Mouse (Mus musculus): ENCODE measurements around the gene Stx2.
"Not testable (repeated sequence)": the region's sequence is repeated elsewhere in the genome, so short reads cannot be mapped to it uniquely, and the experiment has no call there.

Stx2 gene

GRCm38 (mm10) chr5:129010937-129011336 is 2.6 kb upstream of the Stx2 start:
- DNase-seq (ENCODE audit: low read depth in 2 of 2, low spot score in 2 of 2) = no peak

- DNase-seq (ENCODE audit: low read depth in 2 of 2, low spot score in 2 of 2) = no peak
These were observed 1.2 kb upstream of the Stx2 start for GRCm38 (mm10) chr5:129009577-129009976.

GRCm38 (mm10) chr5:129008008-129008407 is 366 bp downstream of the Stx2 start:
- DNase-seq (ENCODE audit: low read depth in 2 of 2, low spot score in 2 of 2) = no peak

GRCm38 (mm10) chr5:129007105-129007957 is 1.0 kb downstream of the Stx2 start:
- peak in 1 of 2 experiments; percentile 10 for DNase-seq (ENCODE audit: low read depth in 2 of 2, low spot score in 2 of 2)

GRCm38 (mm10) chr5:129006031-129006788 is 2.2 kb downstream of the Stx2 start:
- DNase-seq (ENCODE audit: low read depth in 2 of 2, low spot score in 2 of 2) = no peak

GRCm38 (mm10) chr5:129005416-129005815 is 3.0 kb downstream of the Stx2 start:
- no peak for DNase-seq (ENCODE audit: low read depth in 2 of 2, low spot score in 2 of 2)

- no peak for DNase-seq (ENCODE audit: low read depth in 2 of 2, low spot score in 2 of 2)
These were observed 5.8 kb downstream of the Stx2 start for GRCm38 (mm10) chr5:129002571-129003011.

GRCm38 (mm10) chr5:129000706-129001468 is 7.5 kb downstream of the Stx2 start:
- no peak for DNase-seq (ENCODE audit: low read depth in 2 of 2, low spot score in 2 of 2)

GRCm38 (mm10) chr5:128987141-128987954 is 21.0 kb downstream of the Stx2 start:
- DNase-seq (ENCODE audit: low read depth in 2 of 2, low spot score in 2 of 2) = no peak

GRCm38 (mm10) chr5:128985946-128986345 is 22.4 kb downstream of the Stx2 start:
- no peak for DNase-seq (ENCODE audit: low read depth in 2 of 2, low spot score in 2 of 2)

GRCm38 (mm10) chr5:128984536-128984935 is 23.8 kb downstream of the Stx2 start:
- DNase-seq (ENCODE audit: low read depth in 2 of 2, low spot score in 2 of 2) = no peak

GRCm38 (mm10) chr5:128981607-128982006 is 26.8 kb downstream of the Stx2 start:
- peak; percentile 67 to 72 for DNase-seq (ENCODE audit: low read depth in 2 of 2, low spot score in 2 of 2)

GRCm38 (mm10) chr5:128980857-128981256 is 27.5 kb downstream of the Stx2 start:
- no peak for DNase-seq (ENCODE audit: low read depth in 2 of 2, low spot score in 2 of 2)

GRCm38 (mm10) chr5:128978957-128979356 is 29.4 kb downstream of the Stx2 start:
- DNase-seq (ENCODE audit: low read depth in 2 of 2, low spot score in 2 of 2) = no peak

GRCm38 (mm10) chr5:128977466-128977865 is 30.9 kb downstream of the Stx2 start:
- not testable (repeated sequence) for DNase-seq (ENCODE audit: low read depth in 2 of 2, low spot score in 2 of 2)

- DNase-seq (ENCODE audit: low read depth in 2 of 2, low spot score in 2 of 2) = no peak
These were observed 32.1 kb downstream of the Stx2 start for GRCm38 (mm10) chr5:128976266-128976665.

GRCm38 (mm10) chr5:128971298-128971697 is 37.1 kb downstream of the Stx2 start:
- peak; percentile 63 to 75 for DNase-seq (ENCODE audit: low read depth in 2 of 2, low spot score in 2 of 2)

- DNase-seq (ENCODE audit: low read depth in 2 of 2, low spot score in 2 of 2) = no peak
These were observed 37.5 kb downstream of the Stx2 start for GRCm38 (mm10) chr5:128970878-128971277.

GRCm38 (mm10) chr5:128964353-128964752 is 44.0 kb downstream of the Stx2 start:
- DNase-seq (ENCODE audit: low read depth in 2 of 2, low spot score in 2 of 2) = no peak

GRCm38 (mm10) chr5:128958916-128959315 is 49.5 kb downstream of the Stx2 start:
- no peak for DNase-seq (ENCODE audit: low read depth in 2 of 2, low spot score in 2 of 2)

All from CD8-positive naive resting alpha-beta T cell, adult 2 months (primary cell).